Mouse (Mus musculus) granulocyte monocyte progenitor cell, adult 5-6 weeks (primary cell): Measurements from ENCODE around the gene Cnr1. TPM values are rescaled to one million over a fixed set of nuclear protein-coding genes. Genes with fewer than 3 reads are reported as not detected.

ENCODE experiments used
- ATAC-seq: replicated peaks from 2 replicates; pipeline ENCODE4 v1.8.0; 2016; ENCODE audit warnings: mild to moderate bottlenecking, moderate TSS enrichment, inconsistent platforms; ENCODE audit not compliant: poor library complexity, severe bottlenecking
- total RNA-seq, 2 experiments: library from RNA; stranded (forward) in 1 of 2; stranded (reverse) in 1 of 2; fragments of 200-712, 200-1000 nt in 1 of 2; fragments of >200 nt in 1 of 2; fragmentation: Nextera tagmentation in 1 of 2; gene quantifications; 2 replicates each; pipeline ENCODE4 v1.2.3; 2014 to 2017

Gene Cnr1
- total RNA-seq (2014; fragmentation: Nextera tagmentation) (not detected in 2 replicates), total RNA-seq (2017) (not detected in 2 replicates)

DNA sequence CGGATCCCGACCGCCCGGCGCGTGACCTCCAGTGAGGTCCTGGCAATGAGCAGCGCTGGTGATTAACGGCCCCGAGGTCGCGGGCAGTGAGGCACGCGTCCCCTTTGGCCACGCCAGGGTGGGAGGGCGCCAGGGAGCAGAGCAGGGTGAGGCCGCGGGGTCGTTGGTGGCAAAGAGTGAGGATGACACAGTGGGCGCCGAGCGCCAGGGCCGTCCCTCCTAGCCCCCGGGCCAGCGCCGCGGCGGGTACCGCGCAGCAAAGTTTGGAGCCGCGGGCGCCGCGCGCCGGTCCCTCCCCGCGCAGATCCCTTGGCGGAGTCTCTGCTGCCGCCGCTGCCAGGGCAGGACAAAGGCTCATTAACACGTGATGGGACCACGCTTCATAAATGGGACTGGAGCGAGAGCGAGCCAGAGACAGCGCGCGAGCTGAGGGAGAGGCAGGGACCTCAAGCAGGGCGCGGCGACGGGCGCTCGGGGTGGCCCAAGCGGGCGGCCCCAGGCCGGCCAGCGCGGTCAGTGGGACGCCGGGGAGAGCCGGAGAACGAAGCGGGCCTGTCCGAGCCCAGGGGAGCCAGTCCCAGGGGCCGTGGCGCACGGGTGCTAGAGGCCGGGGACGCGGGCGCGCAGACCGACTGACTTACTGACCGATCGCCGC, at the start of gene Cnr1:
Gene Cnr1 (plus strand): TSS at position 360 of the 655 bp plus-strand sequence.
- ATAC-seq: peak; percentile 72

DNA sequence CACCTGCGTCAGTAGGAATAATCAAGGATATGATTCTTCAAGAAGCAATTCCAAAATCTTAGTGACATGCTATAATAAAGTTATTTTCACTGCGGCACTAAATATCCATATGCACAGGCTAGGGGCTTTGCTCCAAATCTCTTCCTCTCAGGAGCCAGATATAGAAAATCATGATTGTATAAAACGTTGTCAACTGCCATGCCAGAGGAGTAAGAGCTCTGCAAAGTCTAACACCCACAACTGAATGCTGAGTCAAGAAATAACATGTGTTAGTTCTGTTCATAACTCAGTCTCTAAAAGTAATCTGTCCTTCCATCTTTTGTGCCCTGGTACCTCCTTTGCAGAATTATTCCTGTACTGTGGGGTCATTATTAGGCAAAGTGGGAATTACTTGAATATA, 44.4 kb upstream of the Cnr1 start:
- no peak for ATAC-seq

DNA sequence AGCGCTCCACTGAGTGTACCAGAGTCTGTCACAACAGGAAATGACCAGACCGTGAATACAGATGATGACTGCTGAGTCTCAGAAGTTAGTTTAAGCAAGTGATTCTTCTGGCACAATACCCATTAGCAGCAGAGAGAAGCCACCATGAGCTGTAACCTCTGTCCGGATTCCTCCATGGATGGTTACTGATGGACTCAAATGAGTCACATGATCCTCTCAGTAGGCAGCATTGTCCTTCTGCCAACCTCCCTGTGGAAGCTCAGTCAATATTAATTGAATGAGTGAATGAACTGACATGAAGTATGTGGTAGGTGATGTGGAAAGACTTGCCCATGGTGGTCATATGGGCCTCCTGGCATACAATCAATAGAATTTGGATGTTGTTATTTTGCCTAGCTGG, 38.4 kb upstream of the Cnr1 start:
- no peak; the same call in 1 of the 2 replicates for ATAC-seq

DNA sequence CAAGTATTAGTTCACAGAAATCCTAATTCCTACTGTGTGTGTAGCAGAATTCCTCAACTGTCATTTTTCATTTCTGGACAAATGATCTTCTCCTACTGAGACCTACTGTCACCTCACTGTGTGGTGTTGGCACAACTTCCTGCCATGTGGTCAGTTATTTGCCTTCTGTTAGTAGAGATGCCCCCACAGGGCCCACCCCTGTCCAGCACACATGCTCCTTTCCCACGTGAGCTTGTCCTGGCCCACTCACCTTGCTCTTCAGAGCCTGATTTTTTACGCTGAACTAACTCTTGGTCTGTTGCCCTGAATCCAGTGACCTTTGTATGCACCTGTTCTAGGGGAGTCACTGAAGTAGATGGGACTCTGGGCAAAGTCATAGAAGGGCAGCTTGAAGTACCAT, 34.4 kb upstream of the Cnr1 start:
- ATAC-seq: no peak

DNA sequence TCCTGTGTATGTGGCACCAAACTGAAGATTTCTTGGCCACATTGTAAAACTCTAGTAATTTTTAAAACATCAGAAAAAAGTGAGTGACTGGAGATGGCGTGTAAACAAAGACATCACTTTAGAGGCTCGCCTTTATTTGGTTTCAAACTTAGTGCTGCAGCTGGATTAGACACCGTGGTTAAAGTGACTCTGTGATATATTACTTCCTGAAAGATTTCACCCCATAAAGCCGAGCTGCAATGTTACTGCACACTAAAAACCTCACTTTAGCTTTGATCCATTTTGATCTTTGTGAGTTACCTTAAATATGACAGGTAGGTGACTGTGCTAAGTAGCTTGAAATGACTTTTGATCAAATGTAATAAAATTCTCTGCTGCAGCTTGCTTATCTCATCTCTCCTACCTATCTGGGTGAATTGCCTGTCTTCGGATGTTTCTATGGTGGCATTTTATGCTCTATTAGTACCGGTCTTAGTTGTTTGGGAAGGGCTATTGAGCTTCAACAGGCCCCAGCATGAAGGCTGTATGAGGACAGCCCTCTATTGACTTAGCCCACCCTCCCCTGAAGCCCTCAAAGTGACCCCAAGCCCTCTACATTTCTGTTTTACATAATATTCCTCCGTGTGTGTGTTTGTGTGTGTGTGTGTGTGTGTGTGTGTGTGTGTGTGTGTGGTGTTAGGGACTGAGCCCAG, 32.1 kb upstream of the Cnr1 start:
- no peak for ATAC-seq

DNA sequence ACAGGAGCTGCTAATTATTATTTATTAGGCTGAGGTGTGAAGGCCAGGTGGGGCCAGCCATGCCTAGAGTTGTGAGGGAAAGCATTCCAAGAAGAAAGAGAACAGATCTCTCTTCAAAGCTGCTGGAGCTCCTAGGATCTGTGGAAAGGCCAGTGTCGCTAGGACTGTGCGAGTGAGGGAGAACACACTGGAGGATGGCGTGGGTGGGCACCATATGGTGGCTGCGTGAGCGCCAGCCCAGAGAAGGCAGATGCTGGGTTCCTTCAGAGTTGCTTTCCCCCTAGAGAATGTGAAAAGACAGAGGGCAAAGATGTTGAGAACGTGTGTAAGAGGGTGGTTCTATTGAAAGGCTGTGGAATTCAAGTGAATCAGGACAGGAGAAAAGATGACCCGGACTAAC, 30.6 kb upstream of the Cnr1 start:
- no peak for ATAC-seq

DNA sequence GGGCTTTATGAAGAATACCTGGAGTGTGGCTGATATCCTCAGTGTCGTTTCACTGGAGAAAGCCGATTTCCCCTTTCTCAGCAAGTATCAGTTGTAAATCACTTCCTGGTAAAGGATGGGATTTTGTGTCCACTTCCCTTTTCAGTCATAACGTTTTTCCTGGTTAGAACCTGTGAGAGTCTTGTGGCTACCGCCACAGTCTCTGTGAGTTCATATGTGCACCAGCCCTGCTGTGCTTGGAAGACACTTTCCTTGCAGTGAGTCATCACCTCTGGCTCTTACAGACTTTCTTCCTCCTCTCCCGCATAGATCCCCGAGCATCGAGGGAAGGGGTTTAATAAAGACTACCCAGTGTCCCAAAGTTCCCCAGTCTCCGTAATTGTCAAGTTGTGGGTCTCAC, 29.3 kb upstream of the Cnr1 start:
- ATAC-seq: peak; percentile 93

DNA sequence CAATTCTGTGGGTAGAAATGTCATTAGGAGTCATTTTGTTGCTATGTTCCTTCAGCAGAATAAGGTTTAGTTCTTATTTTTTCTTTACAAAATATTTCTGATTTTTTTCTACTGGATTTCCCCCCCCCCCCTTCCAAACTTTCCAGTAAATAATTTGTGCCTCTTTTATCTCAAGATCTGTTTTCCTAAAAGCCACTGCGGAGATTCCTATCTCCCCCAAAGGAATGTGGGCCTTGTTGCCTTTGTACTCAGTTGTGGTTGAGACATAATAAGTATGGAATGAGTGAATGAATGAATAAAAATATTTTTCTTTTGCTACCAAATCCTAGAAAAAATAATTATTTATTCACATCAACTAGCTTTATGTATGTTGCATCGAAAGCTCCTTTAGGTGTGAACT, 28.9 kb upstream of the Cnr1 start:
- ATAC-seq: no peak

DNA sequence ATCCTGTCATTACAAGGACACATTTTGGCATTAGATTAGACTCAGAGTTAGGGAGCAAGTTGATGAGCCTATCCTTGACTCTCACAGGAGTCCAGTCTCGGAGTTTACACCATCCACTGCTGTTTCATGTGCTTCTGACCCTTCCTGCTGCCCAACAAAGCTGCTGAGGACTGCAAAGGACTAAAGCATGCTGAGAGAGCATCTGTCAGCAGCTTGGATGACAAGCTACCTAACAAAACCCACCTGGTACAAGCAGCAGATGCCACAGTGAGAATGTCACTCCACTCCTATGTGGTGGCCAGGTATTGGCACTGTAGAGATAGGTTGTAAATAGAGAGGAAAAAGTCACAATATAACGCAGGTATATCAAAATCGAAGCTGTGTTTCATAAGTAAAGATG, 22.7 kb upstream of the Cnr1 start:
- no peak for ATAC-seq

DNA sequence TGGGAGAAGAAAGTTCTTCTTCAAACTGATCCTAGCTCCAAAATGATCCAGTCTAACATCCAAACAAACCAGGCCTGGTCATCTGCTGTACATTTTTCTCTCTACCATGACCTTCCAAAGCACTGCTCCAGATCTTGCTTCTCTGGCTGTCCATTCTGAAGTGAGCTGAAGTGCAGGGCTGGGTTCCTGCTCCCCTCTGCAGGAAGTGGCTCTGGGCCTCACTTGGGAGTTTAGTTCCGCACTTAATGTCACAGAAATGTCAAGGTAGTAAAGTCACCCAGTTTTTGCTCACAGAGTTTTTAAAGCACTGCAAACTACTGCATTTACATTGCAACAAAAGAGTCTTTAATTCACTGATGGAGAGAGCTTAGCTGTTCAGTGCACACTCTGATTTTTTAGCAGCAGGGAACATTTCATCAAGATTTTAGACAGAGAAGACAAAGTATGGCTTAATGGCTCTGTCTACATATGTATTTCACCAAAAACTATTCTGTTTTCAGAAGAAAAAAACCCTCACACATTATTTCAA, 20.5 kb upstream of the Cnr1 start:
- ATAC-seq: no peak

DNA sequence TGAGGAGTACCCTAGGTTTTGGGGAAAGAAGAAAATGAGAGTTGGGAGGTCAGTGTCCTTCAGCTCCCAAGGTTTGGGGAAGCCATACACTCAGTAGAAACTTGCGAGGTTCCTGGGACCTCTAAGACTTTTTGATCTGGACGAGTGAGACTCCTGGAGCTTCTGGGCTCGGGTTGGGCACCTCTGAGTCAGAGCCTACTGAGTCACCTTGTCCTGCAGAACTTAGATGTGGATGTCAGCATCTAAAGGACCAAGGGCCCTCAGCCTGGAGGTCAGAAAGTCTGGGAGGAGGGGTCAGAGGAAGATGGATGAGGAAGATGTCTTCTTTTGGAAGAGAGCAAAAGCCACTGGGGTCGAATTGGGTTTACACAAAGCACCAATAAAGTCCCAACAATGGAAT, 19.6 kb upstream of the Cnr1 start:
- ATAC-seq: no peak

DNA sequence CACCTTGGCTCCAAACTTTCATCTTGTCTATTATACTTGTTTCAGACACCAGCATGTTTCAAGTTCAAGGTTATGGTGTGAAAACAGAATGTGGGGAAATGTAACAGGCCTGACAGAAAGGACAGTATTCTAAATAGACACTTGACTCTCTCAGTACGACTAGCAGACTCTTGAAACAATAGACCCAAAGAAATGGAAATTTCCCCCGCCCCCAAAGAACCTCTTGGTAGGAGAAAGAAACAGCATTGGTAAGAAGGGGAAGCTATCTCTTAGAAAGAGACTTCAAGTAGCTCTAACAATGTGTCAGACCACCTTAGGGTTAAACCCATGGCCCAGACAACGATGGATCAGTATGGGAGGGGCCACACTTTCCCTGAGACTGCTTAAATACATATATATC, 15.6 kb upstream of the Cnr1 start:
- no peak for ATAC-seq

DNA sequence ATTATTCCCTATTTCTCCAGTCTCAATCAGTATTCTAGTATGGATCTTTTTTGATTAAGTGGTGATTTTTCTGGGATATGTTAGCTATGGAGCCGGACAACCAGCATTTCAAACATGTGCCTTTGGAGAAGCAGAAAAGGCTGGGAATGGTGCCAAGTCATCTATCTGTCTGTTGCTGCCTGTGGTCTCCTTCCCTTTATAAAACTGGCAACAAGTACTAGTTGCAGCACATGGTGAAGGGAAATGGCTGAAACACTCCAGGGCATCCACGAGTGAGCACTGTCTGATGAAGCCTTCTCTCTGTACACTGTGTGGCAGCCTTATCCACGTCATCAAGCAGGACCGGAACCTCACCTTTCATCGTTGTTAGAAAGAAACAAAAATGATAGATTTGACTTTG, 8.7 kb upstream of the Cnr1 start:
- no peak for ATAC-seq

DNA sequence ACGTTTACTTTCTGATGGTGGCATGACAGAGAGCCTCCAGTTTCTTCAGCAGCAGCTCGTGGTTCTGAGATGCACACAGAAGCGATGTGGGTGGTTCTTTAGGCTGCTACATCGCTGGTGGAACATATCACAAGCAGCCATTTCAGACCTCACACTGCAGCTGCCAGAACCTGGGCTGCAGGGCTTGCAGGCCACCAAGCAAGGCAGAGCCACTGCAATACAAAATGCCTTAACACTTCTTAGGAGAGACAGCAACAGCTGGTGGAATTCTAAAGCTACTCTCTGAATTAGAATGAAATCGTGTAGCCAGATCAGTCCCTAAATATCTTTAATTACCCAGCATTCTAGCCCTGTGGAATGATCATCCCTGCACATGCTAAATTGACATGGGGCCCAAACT, 3.6 kb upstream of the Cnr1 start:
- ATAC-seq: no peak

DNA sequence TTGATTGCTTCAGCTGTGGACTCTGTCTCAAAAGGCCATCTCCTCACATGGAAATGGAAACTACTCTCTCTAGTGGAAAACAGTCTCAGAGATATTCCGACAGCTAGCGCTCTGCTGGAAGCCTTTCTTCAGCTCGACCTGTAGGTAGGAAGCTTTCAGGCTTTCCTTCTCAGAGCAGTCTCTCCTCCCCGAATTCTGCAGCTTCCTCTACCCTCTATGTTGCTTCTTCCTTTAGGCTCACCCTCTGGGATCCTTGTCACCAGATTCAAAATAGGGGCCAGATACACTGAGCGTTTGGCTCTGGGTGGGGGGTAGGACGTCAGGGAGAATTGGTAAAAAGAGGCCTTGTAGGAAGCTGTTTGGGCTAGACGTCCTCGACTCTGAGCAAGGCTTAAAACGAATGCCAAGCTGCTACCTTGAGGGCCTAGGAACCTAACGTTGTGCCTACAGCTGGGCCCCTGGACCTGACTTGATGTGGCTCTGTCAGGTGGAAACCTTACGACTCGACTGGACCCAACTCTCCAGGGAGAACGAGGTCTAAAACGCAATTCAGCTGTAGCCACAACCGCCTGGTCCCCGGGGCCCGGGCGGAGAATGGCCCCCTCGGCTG, 1.1 kb upstream of the Cnr1 start:
- ATAC-seq: no peak

DNA sequence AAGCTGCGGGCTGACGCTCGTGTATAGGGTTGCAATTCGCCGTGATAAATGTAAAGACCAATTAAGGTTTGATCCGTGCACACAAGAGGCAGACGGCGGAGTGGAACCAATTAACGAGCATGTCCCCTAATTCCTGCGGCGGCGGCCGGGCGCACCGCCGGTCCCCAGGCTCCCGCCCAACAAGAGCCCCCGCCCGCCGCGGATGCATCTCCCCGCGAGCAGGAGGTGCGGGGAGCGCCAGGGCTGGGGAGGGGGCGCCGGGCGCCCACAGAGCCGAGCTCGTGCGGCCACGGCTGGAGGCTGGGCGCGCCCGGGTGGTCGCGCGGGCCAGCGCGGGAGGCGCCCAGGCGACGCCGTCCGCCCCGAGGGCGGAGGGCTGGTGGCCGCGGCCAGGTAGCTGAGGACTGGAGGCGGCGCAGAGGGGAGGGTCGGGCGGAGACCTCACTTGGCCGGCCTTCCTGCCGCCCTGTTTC, 596 bp upstream of the Cnr1 start:
- no peak; the same call in 1 of the 2 replicates for ATAC-seq

DNA sequence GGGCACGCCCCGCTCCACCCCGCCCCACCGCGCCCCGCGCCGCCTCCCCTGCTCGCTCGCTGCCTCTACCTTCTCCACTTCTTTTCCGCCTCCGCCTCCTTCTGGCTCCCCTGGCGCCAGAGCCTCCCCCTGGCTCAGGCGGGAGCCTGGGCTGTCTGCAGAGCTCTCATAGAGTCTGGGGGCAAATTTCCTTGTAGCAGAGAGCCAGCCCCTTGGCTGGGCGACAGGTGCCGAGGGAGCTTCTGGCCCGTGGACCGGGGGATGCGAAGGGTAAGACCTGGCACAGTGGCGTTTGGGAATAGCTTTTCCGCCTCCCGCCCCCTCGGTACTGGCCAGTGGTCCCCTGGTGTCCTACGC, 474 bp downstream of the Cnr1 start:
- no peak for ATAC-seq

DNA sequence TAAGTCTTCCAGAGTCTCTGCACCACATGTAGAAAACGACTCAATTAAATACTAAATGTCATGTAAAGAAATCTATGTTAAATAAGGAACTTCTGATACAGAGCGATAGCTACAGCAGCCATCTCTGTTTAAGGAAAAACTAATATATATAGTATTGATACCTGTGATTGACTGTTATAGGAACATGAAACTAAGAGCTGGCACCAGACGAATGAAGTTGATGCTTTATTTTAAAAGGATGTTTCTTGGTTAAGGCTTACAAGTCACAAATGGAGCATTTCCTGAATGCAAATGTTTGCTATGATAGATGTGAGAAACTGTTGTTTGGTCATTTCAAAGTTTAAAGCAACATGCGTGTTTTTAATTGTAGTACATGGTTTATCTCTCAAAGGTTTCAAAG, 1.1 kb downstream of the Cnr1 start:
- no peak for ATAC-seq

DNA sequence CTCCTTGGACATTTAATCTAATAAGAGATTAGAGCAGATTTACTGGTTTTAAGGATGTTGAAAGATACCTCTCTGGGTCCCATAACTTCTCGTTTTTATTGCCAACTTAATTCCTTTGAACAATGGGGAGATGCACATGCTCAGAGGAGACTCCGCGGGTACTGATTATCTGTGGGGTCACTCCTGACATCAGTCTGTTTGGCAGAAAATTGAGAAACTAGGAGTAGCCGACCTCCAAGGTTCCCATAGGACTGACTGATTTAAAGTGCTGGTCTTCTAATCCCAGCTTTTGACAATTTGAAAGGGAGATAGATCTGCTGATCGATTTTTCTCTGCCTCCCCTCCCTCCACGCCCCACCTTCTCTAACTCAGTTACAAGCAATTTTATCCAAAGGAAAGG, 1.6 kb downstream of the Cnr1 start:
- no peak for ATAC-seq

DNA sequence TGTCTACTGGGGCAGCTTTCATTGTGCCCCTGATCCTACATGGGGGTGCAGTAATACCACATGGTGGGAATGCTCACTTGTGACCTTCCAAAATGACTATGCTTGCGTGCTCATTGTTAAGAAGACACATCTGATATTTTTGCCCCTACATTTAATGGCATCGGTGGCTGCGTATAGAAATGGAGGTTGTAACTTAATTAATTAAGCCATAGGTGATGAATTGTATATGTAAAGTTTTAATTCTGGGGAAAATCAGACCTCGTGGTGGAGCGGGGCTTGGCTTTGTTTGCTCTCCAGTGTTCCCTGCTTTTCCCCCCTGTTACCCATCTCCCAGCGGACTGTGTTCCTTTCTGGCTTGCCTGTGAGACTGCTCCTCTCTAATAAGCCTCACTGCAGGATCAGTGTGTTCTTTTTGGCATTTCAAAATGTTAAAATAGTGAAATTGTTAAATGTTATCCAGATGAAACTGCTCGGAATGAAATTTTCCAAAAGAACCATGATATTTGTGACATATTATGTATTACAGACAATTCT, 2.4 kb downstream of the Cnr1 start:
- ATAC-seq: no peak

DNA sequence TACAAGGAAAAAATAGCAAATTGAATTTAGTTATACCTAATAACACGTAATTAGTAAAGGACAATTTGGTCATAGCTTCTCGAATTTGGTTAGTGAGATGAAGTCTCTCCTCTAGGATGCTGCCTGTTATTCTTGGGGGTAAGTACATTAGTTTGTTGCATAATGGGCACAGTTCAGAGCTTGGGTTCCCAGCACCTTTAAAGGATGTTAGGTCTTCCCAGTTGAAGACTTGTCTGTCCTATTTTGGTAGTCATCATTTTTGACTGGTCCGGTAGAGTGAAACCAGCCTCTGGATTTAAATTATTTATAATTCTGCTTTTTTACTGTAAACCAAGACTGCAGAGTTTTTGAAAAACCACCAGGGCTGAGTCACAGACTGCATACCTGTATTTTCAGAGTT, 3.3 kb downstream of the Cnr1 start:
- no peak for ATAC-seq
